Mouse (Mus musculus): ENCODE results near the gene Arhgef16.

Gene Arhgef16

GRCm38 (mm10) chr4:154301466-154301881 lies at the start of gene Arhgef16:
Gene Arhgef16, minus strand, starts transcription at chr4:154301676.
- ChIA-PET POLR2A (interaction anchor here in 3 of 4 experiments (0.6 to 1.5 kb wide), 10 partner anchors 8 to 411 kb away, joined by 3 to 5 read pairs (median 3); partner anchors contain the start of genes Lrrc47 (in 1 of the 3) and Tprgl (in 1 of the 3)), CTCF (interaction anchor here (0.5 to 2.2 kb wide), 80 partner anchors 9 to 1824 kb away, joined by 3 to 22 read pairs (median 4); partner anchors contain the start of genes Kcnab2 (in 1 of the 4), Megf6 (in 1 of the 4), Smim1 (in 1 of the 4) and Tprgl (in 1 of the 4))

- POLR2A ChIA-PET, result interaction anchor here in 2 of 4 experiments (0.5 to 2.5 kb wide), 6 partner anchors 10 to 487 kb away, joined by 3 to 11 read pairs (median 4); no protein-coding TSS in a partner anchor
- CTCF ChIA-PET, result interaction anchor here in 3 of 4 experiments (0.6 to 2.7 kb wide), 6 partner anchors 19 to 1901 kb away, joined by 3 to 13 read pairs (median 4); partner anchors contain the start of gene Ttc34 (in 1 of the 3)
Measured at GRCm38 (mm10) chr4:154348197-154348786, 46.8 kb upstream of the Arhgef16 start.

- CTCF ChIA-PET, result interaction anchor here in 3 of 4 experiments (0.6 to 2.7 kb wide), 4 partner anchors 17 to 481 kb away, joined by 3 to 13 read pairs (median 8); partner anchors contain the start of gene Arhgef16 (in 1 of the 3)
- POLR2A ChIA-PET, result interaction anchor here in 2 of 4 experiments (0.6 to 2.5 kb wide), 3 partner anchors 11 to 22 kb away, joined by 3 to 11 read pairs (median 4); no protein-coding TSS in a partner anchor
Measured at GRCm38 (mm10) chr4:154346731-154347522, 45.5 kb upstream of the Arhgef16 start.

- POLR2A ChIA-PET, result interaction anchor here (0.6 to 1.2 kb wide), 8 partner anchors 12 to 684 kb away, joined by 3 to 4 read pairs (median 4); no protein-coding TSS in a partner anchor
Measured at GRCm38 (mm10) chr4:154336650-154337049, 35.2 kb upstream of the Arhgef16 start.

GRCm38 (mm10) chr4:154335761-154336160 lies 34.3 kb upstream of the Arhgef16 start, which contains the start of gene B230104I21Rik:
Gene B230104I21Rik, plus strand, starts transcription at chr4:154336127.
- POLR2A ChIA-PET, result interaction anchor here in 2 of 4 experiments (0.9 to 1.2 kb wide), 2 partner anchors 22 to 40 kb away, joined by 3 read pairs; no protein-coding TSS in a partner anchor

More at GRCm38 (mm10) chr4:154336650-154337049, 35.2 kb upstream of the Arhgef16 start:
- CTCF ChIA-PET, result interaction anchor here (0.7 to 1.4 kb wide), 6 partner anchors 35 to 722 kb away, joined by 3 to 4 read pairs (median 3); no protein-coding TSS in a partner anchor

GRCm38 (mm10) chr4:154334699-154335402 lies 33.4 kb upstream of the Arhgef16 start:
- ChIA-PET POLR2A (interaction anchor here in 2 of 4 experiments (0.9 to 1.1 kb wide), 3 partner anchors 10 to 82 kb away, joined by 3 read pairs; no protein-coding TSS in a partner anchor), CTCF (interaction anchor here in 2 of 4 experiments (0.6 kb wide), 2 partner anchors 274 to 463 kb away, joined by 3 to 11 read pairs; no protein-coding TSS in a partner anchor)

More at GRCm38 (mm10) chr4:154335761-154336160, 34.3 kb upstream of the Arhgef16 start, which contains the start of gene B230104I21Rik:
- CTCF ChIA-PET, result interaction anchor here in 2 of 4 experiments (0.6 to 0.7 kb wide), 2 partner anchors 36 to 175 kb away, joined by 3 to 5 read pairs; partner anchors contain the start of gene Tprgl (in 1 of the 2)

GRCm38 (mm10) chr4:154333300-154333699 lies 31.8 kb upstream of the Arhgef16 start:
- CTCF ChIA-PET, result no interaction called here
- POLR2A ChIA-PET, result interaction anchor here in 1 of 4 experiments (1.2 kb wide), 1 partner anchor 26 kb away, joined by 3 read pairs; no protein-coding TSS in a partner anchor

- ChIA-PET POLR2A (interaction anchor here in 1 of 4 experiments (0.9 to 1.4 kb wide), 2 partner anchors 28 to 30 kb away, joined by 4 to 5 read pairs; partner anchors contain the start of gene Arhgef16), CTCF (interaction anchor here (0.6 to 2.1 kb wide), 9 partner anchors 27 to 771 kb away, joined by 3 to 5 read pairs (median 4); no protein-coding TSS in a partner anchor)
Measured at GRCm38 (mm10) chr4:154331271-154331670, 29.8 kb upstream of the Arhgef16 start.

GRCm38 (mm10) chr4:154330001-154330400 lies 28.5 kb upstream of the Arhgef16 start:
- POLR2A ChIA-PET, result interaction anchor here in 2 of 4 experiments (0.6 to 2.0 kb wide), 6 partner anchors 25 to 425 kb away, joined by 3 to 11 read pairs (median 4); no protein-coding TSS in a partner anchor
- CTCF ChIA-PET, result interaction anchor here (0.5 to 2.6 kb wide), 30 partner anchors 17 to 500 kb away, joined by 3 to 19 read pairs (median 6); partner anchors contain the start of gene Arhgef16 (in 1 of the 4)

- POLR2A ChIA-PET, result interaction anchor here in 3 of 4 experiments (0.5 to 2.0 kb wide), 21 partner anchors 12 to 482 kb away, joined by 3 to 11 read pairs (median 3); no protein-coding TSS in a partner anchor
- CTCF ChIA-PET, result interaction anchor here (0.5 to 2.6 kb wide), 108 partner anchors 11 to 737 kb away, joined by 3 to 19 read pairs (median 4); partner anchors contain the start of genes Arhgef16 (in 3 of the 4), Ttc34 (in 2 of the 4) and Lrrc47 (in 1 of the 4)
Measured at GRCm38 (mm10) chr4:154328836-154329235, 27.4 kb upstream of the Arhgef16 start.

GRCm38 (mm10) chr4:154328431-154328830 lies 27.0 kb upstream of the Arhgef16 start:
- ChIA-PET POLR2A (interaction anchor here in 3 of 4 experiments (0.5 to 2.0 kb wide), 18 partner anchors 11 to 482 kb away, joined by 3 to 11 read pairs (median 3); no protein-coding TSS in a partner anchor), CTCF (interaction anchor here (0.6 to 2.6 kb wide), 93 partner anchors 11 to 737 kb away, joined by 3 to 19 read pairs (median 4); partner anchors contain the start of genes Arhgef16 (in 3 of the 4), Ttc34 (in 2 of the 4) and Lrrc47 (in 1 of the 4))

GRCm38 (mm10) chr4:154325410-154325809 lies 23.9 kb upstream of the Arhgef16 start:
- POLR2A ChIA-PET, result interaction anchor here in 1 of 4 experiments (0.9 kb wide), 1 partner anchor 10 kb away, joined by 4 read pairs; no protein-coding TSS in a partner anchor
- CTCF ChIA-PET, result interaction anchor here in 1 of 4 experiments (0.6 to 1.0 kb wide), 2 partner anchors 424 to 453 kb away, joined by 3 read pairs; no protein-coding TSS in a partner anchor

GRCm38 (mm10) chr4:154313622-154313967 lies 12.1 kb upstream of the Arhgef16 start:
- ChIA-PET CTCF (interaction anchor here in 2 of 4 experiments (0.6 kb wide), 2 partner anchors 12 to 828 kb away, joined by 3 to 6 read pairs; partner anchors contain the start of gene Arhgef16 (in 1 of the 2)), POLR2A (no interaction called here)

- ChIA-PET CTCF (interaction anchor here in 2 of 4 experiments (0.6 kb wide), 2 partner anchors 12 to 827 kb away, joined by 3 to 6 read pairs; partner anchors contain the start of gene Arhgef16 (in 1 of the 2)), POLR2A (no interaction called here)
Measured at GRCm38 (mm10) chr4:154312935-154313621, 11.6 kb upstream of the Arhgef16 start.

GRCm38 (mm10) chr4:154312143-154312812 lies 10.8 kb upstream of the Arhgef16 start:
- ChIA-PET POLR2A (no interaction called here), CTCF (no interaction called here)

All from embryonic stem cell, embryonic (primary cell).